Mouse (Mus musculus): ENCODE measurements around the gene Olfr818.
"Not testable (repeated sequence)": the region's sequence is repeated elsewhere in the genome, so short reads cannot be mapped to it uniquely, and the experiment has no call there.

The Olfr818 gene

DNA sequence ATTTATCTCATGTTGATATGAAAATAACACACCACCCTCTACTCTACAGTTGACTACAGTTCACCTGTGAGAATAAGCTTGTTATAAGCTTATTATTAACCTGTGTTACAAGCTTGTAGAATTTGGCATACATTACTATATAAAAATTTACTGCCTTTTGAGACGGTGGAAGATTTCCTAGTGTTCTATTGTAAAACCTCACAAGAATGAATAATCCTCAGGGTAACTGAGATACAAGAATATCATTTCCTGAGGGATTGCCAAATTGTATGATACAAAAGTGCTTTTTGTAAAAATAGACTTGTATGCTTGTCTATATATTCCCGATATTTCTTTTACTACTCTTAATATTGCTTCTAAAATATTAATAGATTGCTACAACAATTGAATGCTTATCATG is at the start of gene Olfr818:
Gene Olfr818, minus strand, starts transcription at position 101 of the 400 bp plus-strand sequence.
- no peak for DNase-seq

DNA sequence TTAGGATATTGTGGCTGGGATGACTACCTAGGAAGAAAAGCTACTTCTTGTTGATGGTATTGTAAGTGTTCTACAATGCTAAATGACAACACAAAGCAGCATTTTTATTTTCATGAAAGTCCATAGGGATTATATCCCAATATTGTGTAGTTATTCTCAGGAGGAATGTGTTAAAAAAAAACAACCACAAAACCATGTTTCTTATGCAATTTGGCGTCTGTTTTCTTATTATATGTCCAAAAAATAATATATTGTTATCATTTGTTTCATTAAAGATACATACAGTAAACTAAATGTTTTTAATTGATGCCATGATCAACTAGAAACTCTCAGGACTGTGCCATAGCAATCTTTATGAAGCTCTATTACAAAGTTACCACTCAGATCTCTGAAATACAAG is 36.1 kb upstream of the Olfr818 start, which contains the start of gene Gm10310:
Gene Gm10310, minus strand, starts transcription at position 101 of the 400 bp plus-strand sequence.
- DNase-seq = not testable (repeated sequence)

DNA sequence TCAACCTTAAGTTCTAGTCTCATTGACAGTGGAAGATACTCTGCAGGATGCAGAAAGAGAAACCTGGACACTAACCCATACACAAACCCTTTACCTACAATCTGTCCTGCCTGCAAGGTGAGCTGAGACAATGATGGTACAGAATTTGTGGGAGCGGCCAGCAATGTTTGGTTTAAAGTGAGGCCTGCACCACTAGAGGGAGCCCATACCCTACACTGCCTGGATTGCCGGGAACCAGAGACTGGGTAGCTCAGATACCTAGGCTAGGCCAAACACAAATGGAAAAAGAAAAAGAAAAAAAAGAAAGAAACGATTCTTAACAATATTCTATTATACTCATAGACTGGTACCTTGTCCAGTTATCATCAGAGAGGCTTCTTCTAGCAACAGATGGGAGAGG is 33.0 kb upstream of the Olfr818 start:
- not testable (repeated sequence) for DNase-seq

GRCm38 (mm10) chr10:129976040-129976439 is 27.1 kb upstream of the Olfr818 start, which contains the start of gene Olfr247:
Olfr247 (minus strand) TSS chr10:129976140.
- DNase-seq = not testable (repeated sequence)

GRCm38 (mm10) chr10:129972994-129973393 is 24.1 kb upstream of the Olfr818 start:
- DNase-seq = not testable (repeated sequence)

- not testable (repeated sequence) for DNase-seq
Measured at GRCm38 (mm10) chr10:129967166-129967565, 18.3 kb upstream of the Olfr818 start, which contains the start of gene Olfr819. Olfr819 (minus strand) TSS chr10:129967266.

- DNase-seq = not testable (repeated sequence)
Measured at GRCm38 (mm10) chr10:129966232-129966631, 17.3 kb upstream of the Olfr818 start.

DNA sequence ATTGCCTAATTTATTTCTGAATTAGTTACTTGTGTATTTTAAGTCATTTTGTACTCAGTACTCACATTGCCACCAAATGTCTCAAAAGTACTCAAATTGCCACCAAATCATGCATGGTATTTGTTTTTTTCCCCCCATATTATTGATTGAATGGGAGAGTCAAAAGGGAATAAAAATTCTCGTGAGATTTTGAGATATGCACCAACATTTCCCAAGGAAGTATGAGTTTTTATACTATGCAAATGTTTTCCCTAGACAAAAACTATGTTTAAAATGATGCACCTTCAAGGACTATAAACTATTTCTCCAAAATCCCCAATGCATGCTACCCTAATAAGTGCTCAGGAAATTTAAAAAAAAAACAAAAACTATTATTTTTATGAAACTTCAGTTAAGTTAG is 33.4 kb downstream of the Olfr818 start, which contains the start of gene Olfr816:
Gene Olfr816, minus strand, starts transcription at position 101 of the 400 bp plus-strand sequence.
- no peak for DNase-seq

- DNase-seq = not testable (repeated sequence)
Measured at GRCm38 (mm10) chr10:129905767-129906166, 43.1 kb downstream of the Olfr818 start, which contains the start of gene Olfr815. Olfr815 (minus strand) TSS chr10:129905867.

Measured in cerebellum, adult 9-11 months (tissue).